Mouse (Mus musculus): ENCODE data around the gene A430078G23Rik. TPM values are rescaled to one million over a fixed set of nuclear protein-coding genes. Genes with fewer than 3 reads are reported as not detected.

A430078G23Rik gene
- polyA plus RNA-seq, 1 experiment from 2014 or later = 0.14 TPM

DNA sequence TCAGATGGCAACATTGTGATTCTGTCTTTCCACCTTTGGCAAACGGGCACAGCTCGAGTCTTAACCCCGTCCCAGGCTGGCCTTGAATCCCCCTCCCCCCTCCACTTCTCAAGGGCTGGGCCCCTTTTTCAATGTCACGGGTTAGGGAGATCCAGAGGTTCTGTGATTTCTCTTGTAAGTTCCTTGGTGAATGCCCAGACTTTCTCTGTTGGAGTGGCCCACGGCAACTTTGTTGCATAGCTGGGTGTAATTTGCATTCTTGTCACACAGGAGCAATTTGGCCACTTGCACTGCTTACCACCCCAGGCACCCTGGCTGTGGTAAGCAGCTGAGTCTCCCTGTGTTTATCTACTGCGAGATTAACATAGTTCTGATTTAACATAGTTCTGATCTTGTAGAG is 41.4 kb downstream of the A430078G23Rik start:
- DNase-seq (ENCODE audit: low spot score) = no peak
- no peak overlapping the region for H3K27ac ChIP-seq (replicated peaks)
- H3K27me3 ChIP-seq (replicated peaks; ENCODE audit: low read depth, poor library complexity, severe bottlenecking) = no peaks in the 10 kb centered on the region
- H3K4me1 ChIP-seq = peaks cover 29% of the 10 kb centered on the region
- peak overlapping the region; percentile 89 for H3K4me3 ChIP-seq
- H3K36me3 ChIP-seq (replicated peaks) = peaks cover 20% of the 10 kb centered on the region; the same call in 1 of the 2 replicates
- no peaks in the 10 kb centered on the region for H3K9me3 ChIP-seq
- 12% methylated on average over 6 of the region's 6 CpGs for WGBS

DNA sequence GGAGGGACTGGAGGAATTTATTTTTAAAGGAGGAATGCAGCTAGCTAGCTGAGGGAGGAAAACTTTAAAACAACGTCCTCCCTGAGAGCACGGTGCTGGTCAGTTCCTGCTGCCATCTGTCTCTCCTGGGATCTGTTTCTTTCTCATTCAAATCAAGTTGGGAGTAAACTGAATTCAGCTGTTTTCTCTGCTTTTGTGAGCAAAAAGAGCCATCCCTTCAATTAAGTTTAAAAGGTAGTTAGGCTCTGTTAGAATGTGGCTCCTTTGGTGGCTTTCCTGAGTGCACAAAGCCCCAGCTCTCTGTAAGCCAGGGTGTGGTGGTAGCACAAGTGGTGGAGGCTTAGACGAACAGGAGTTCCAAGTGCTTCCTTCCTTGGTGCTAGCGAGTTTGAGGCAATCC is 42.0 kb downstream of the A430078G23Rik start:
- Histone ChIP-seq H3K4me3 (peak overlapping the region; percentile 14; the same call in 1 of the 2 replicates), H3K9me3 (no peaks in the 10 kb centered on the region), H3K27me3 (replicated peaks; ENCODE audit: low read depth, poor library complexity, severe bottlenecking) (no peaks in the 10 kb centered on the region), H3K4me1 (peaks cover 29% of the 10 kb centered on the region), H3K27ac (replicated peaks) (no peak overlapping the region), H3K36me3 (replicated peaks) (peaks cover 23% of the 10 kb centered on the region)
- DNase-seq (ENCODE audit: low spot score) = no peak
- 17% methylated on average over 4 of the region's 4 CpGs for WGBS

DNA sequence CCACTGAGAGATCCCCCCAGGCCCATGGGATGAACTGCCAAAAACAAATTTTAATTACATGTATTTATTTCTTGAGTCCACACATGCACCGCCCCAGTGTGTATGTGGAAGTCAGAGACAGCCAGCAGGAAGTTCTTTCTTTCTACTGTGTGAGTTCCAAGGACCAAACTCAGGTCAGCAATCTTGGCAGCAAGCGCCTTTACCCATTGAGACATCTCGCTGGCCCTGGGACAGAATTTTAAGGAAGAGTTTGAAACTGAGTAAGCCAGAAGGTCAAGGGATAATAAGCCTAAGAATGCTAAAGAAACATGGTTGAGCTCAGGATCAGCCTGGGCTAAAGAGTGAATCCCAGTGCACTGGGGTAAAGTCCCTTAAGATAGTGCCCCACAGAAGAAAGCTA is 44.4 kb downstream of the A430078G23Rik start:
- H3K4me1 ChIP-seq = peaks cover 25% of the 10 kb centered on the region
- no peaks in the 10 kb centered on the region for H3K27me3 ChIP-seq (replicated peaks; ENCODE audit: low read depth, poor library complexity, severe bottlenecking)
- H3K4me3 ChIP-seq = no peak overlapping the region
- H3K36me3 ChIP-seq (replicated peaks) = peaks cover 43% of the 10 kb centered on the region
- no peaks in the 10 kb centered on the region for H3K9me3 ChIP-seq
- no peak overlapping the region for H3K27ac ChIP-seq (replicated peaks)
- WGBS = 91% methylated on average over 3 of the region's 3 CpGs
- DNase-seq (ENCODE audit: low spot score) = no peak

DNA sequence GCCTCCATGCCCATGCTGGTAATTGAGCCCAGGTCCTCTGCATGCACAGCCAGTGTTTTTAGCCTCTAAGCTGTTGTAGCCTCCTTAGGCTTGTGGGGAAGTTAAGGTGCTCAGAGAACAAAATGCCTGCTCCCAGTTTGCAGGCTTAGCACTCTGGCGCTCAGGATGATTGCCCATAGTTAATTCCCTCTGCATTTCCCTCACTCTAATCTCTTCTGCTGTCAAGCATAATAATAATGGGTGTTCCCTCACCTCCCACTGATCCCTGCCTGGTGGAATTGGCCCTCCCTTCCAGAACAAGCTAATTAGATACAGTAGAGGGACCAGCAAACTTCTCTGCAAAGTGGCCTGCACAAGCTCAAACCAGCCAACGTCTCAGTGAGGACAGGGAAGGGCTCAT is 47.3 kb downstream of the A430078G23Rik start:
- no peaks in the 10 kb centered on the region for H3K9me3 ChIP-seq
- H3K27ac ChIP-seq (replicated peaks) = no peak overlapping the region
- H3K36me3 ChIP-seq (replicated peaks) = peaks cover 49% of the 10 kb centered on the region
- H3K4me1 ChIP-seq = peaks cover under 1% of the 10 kb centered on the region; the same call in 1 of the 2 replicates
- no peaks in the 10 kb centered on the region for H3K27me3 ChIP-seq (replicated peaks; ENCODE audit: low read depth, poor library complexity, severe bottlenecking)
- no peak overlapping the region for H3K4me3 ChIP-seq
- 46% methylated on average over 2 of the region's 2 CpGs for WGBS
- no peak for DNase-seq (ENCODE audit: low spot score)

DNA sequence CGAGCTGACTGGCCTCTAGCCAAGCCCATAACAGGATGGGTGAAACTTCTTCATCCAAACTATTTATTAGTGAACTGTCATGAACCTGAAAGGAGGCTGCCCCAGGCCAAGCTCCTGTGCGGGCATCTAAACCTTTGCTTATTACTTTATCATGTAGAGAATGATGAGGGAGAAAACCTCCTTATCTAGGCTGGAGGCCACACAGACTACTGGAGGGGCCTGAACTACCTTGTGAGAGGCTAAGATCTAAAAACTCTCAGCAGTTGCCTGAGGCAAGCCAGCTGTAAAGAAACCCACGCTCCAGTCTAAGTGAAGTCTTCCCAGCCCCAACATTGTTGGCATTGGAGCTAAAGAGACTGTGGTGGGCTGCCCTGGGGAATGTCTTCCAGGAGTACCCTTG is 54.2 kb downstream of the A430078G23Rik start:
- H3K36me3 ChIP-seq (replicated peaks) = peaks cover 13% of the 10 kb centered on the region
- H3K27ac ChIP-seq (replicated peaks) = no peak overlapping the region
- H3K27me3 ChIP-seq (replicated peaks; ENCODE audit: low read depth, poor library complexity, severe bottlenecking) = no peaks in the 10 kb centered on the region
- peaks cover 4% of the 10 kb centered on the region; the same call in 1 of the 2 replicates for H3K4me1 ChIP-seq
- H3K4me3 ChIP-seq = no peak overlapping the region
- WGBS = 86% methylated on average over 3 of the region's 3 CpGs
- no peak for DNase-seq (ENCODE audit: low spot score)
- no peaks in the 10 kb centered on the region for H3K9me3 ChIP-seq

DNA sequence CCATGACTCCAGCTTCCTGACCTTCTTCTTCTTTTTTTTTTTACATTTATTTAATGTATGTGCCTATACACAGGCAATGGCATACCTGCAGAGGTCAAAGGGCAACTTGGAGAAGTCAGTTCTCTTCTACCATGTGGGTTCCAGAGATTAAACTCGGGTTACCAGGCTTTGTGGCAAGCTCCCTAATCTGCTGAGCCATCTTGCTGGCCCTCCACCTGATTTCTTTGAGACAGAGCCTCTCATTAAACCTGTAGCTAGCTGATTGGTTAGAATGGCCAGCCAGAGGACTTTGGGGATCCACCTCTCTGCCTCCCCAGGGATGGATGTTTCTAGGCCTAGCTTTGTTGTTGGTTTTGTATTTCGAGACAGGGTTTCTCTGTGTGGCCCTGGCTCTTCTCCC is 57.9 kb downstream of the A430078G23Rik start:
- Histone ChIP-seq H3K27ac (replicated peaks) (no peak overlapping the region), H3K36me3 (replicated peaks) (peaks cover 5% of the 10 kb centered on the region), H3K27me3 (replicated peaks; ENCODE audit: low read depth, poor library complexity, severe bottlenecking) (no peaks in the 10 kb centered on the region), H3K4me3 (no peak overlapping the region), H3K4me1 (peaks cover 17% of the 10 kb centered on the region), H3K9me3 (no peaks in the 10 kb centered on the region)
- WGBS = 77% methylated on average over 2 of the region's 2 CpGs
- DNase-seq (ENCODE audit: low spot score) = no peak

DNA sequence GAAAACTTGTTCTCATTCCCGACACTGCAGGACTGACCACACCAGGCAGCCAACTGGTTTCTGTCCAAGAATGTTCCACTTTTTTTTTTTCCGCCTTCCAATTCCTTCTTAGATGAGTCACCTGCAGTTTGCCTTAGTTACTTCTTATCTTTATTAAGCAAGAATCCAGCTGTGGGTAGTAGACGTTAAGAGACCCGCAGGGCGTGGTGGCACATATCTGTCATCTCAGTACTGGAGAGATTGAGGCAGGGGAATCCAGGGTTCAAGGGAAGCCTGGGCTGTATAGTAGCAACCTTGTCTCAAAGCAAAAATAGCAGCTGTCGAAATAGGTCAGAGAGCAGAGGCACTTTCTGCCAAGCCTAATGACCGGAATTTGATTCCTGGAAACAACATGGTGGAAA is 58.7 kb downstream of the A430078G23Rik start:
- no peak for DNase-seq (ENCODE audit: low spot score)
- H3K27ac ChIP-seq (replicated peaks) = no peak overlapping the region
- H3K4me3 ChIP-seq = no peak overlapping the region
- no peaks in the 10 kb centered on the region for H3K27me3 ChIP-seq (replicated peaks; ENCODE audit: low read depth, poor library complexity, severe bottlenecking)
- peaks cover 25% of the 10 kb centered on the region for H3K4me1 ChIP-seq
- no peaks in the 10 kb centered on the region; the same call in 1 of the 2 replicates for H3K36me3 ChIP-seq (replicated peaks)
- 90% methylated on average over 7 of the region's 7 CpGs for WGBS
- H3K9me3 ChIP-seq = no peaks in the 10 kb centered on the region

DNA sequence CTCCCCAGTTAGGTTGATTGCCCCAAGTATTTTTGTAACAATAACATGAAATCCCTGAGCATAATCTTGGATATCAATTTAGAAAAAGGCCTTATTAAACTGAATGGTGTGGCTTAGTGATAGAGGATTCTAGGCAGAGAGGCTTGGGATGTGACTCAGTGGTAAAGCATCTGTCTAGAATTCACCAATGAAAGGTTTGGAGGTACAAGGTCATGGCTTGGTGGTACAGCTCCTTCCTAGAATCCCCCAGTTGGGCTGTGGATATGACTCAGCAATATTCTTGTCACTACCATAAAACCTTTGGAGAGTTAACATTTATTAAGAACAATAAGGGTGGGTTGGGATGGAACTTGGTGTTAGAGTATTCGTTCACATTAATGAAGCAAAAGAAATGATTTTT is 59.6 kb downstream of the A430078G23Rik start:
- no peaks in the 10 kb centered on the region; the same call in 1 of the 2 replicates for H3K36me3 ChIP-seq (replicated peaks)
- WGBS = 91% methylated on average over 1 of the region's 1 CpGs
- no peaks in the 10 kb centered on the region for H3K9me3 ChIP-seq
- no peak overlapping the region for H3K27ac ChIP-seq (replicated peaks)
- no peak for DNase-seq (ENCODE audit: low spot score)
- peaks cover 34% of the 10 kb centered on the region for H3K4me1 ChIP-seq
- H3K27me3 ChIP-seq (replicated peaks; ENCODE audit: low read depth, poor library complexity, severe bottlenecking) = no peaks in the 10 kb centered on the region
- no peak overlapping the region for H3K4me3 ChIP-seq

DNA sequence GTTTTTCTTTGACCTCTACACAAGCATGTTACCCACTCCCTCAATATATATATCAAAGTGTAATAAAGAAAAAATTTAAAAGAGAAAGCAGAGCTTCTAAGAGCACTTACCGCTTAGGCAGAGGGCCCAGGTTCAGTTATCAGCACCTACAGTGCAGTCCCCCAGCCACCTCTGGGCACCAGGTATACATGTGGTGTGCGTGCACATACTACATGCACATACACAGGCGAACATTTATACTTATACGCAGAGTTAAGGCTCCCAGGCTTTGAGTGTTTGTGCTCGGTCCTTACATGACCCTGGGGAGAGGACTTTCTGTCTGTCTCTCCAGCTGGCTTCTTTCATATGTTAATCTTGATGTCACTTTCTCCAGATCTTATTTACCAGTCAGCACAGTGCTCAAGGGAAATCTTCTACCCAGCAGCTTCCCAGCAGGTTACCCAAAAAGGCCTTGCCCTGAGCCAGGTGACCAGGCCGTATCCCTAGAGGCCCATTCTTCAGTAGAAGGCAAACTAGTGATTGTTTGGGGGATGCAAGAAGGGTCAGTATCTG is 61.5 kb downstream of the A430078G23Rik start:
- WGBS = 58% methylated on average over 6 of the region's 6 CpGs
- Histone ChIP-seq H3K4me1 (peaks cover 39% of the 10 kb centered on the region), H3K27ac (replicated peaks) (no peak overlapping the region), H3K27me3 (replicated peaks; ENCODE audit: low read depth, poor library complexity, severe bottlenecking) (no peaks in the 10 kb centered on the region), H3K36me3 (replicated peaks) (no peaks in the 10 kb centered on the region; the same call in 1 of the 2 replicates), H3K9me3 (no peaks in the 10 kb centered on the region), H3K4me3 (no peak overlapping the region)
- DNase-seq (ENCODE audit: low spot score) = no peak

DNA sequence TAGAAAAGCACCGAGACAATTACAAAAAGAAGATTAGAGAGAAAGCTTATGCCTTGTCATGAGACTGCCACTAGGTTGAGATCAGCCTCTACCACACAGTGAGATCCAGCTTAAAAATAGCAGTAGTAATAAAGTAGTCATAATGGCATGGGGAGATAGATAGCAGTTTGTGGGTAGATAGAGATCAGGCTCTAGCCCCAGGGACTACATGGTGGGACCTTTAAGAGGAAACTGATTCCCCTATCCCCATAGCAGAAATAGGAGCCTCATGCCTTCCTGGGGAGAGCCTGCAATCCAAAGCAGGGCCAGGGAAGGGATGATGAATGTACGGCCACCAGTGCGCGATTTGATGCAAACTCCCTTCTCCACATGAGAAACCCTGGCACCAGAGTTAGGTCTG is 62.0 kb downstream of the A430078G23Rik start:
- Histone ChIP-seq H3K27me3 (replicated peaks; ENCODE audit: low read depth, poor library complexity, severe bottlenecking) (no peaks in the 10 kb centered on the region), H3K36me3 (replicated peaks) (peaks cover 3% of the 10 kb centered on the region; the same call in 1 of the 2 replicates), H3K4me1 (peaks cover 39% of the 10 kb centered on the region), H3K4me3 (no peak overlapping the region), H3K27ac (replicated peaks) (no peak overlapping the region), H3K9me3 (no peaks in the 10 kb centered on the region)
- 64% methylated on average over 4 of the region's 4 CpGs for WGBS
- DNase-seq (ENCODE audit: low spot score) = no peak

DNA sequence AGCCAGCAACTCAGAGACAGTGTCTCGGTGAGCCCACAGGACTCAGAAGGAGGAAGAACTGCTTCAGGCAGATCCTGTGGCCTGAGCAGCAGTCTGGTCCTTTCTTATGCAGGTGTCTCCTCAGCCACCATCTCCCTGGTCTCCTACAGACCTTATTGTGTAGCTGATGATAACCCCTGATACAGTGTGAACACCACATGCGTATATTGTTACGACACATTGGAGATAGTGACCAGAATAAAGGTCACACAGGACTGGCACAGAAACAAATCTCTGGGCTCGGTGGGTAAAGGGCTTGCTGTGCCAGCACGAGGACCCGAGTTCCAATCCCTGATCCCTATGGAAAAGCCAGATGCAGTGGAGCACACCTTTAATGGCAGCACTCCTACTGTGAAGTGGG is 62.4 kb downstream of the A430078G23Rik start:
- Histone ChIP-seq H3K4me3 (no peak overlapping the region), H3K36me3 (replicated peaks) (peaks cover 7% of the 10 kb centered on the region; the same call in 1 of the 2 replicates), H3K27ac (replicated peaks) (no peak overlapping the region), H3K4me1 (peaks cover 39% of the 10 kb centered on the region), H3K9me3 (no peaks in the 10 kb centered on the region), H3K27me3 (replicated peaks; ENCODE audit: low read depth, poor library complexity, severe bottlenecking) (no peaks in the 10 kb centered on the region)
- WGBS = 87% methylated on average over 6 of the region's 6 CpGs
- DNase-seq (ENCODE audit: low spot score) = no peak

DNA sequence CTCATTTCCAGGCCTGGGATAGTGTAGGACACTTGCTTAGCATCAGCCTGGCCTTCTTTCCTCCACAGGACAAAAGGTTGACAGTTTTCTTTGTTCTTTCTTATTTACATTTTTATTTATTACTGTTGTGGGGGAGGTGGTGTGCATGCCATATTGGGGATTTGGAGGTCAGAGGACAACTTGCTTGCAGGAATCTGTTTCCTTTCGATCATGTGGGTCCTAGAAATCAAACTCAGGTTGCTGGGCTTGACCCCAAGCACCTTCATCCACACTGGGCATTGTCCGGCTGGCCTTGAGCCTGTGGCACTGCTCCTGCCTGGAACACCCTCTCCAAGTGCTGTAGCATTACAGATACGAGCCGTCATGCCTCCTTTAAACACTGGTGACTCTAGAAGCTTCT is 63.6 kb downstream of the A430078G23Rik start:
- Histone ChIP-seq H3K36me3 (replicated peaks) (peaks cover 7% of the 10 kb centered on the region; the same call in 1 of the 2 replicates), H3K27ac (replicated peaks) (peak overlapping the region; percentile 63; the same call in 1 of the 2 replicates), H3K4me1 (peaks cover 39% of the 10 kb centered on the region), H3K9me3 (no peaks in the 10 kb centered on the region), H3K27me3 (replicated peaks; ENCODE audit: low read depth, poor library complexity, severe bottlenecking) (no peaks in the 10 kb centered on the region), H3K4me3 (no peak overlapping the region)
- no peak for DNase-seq (ENCODE audit: low spot score)
- WGBS = 23% methylated on average over 4 of the region's 4 CpGs

DNA sequence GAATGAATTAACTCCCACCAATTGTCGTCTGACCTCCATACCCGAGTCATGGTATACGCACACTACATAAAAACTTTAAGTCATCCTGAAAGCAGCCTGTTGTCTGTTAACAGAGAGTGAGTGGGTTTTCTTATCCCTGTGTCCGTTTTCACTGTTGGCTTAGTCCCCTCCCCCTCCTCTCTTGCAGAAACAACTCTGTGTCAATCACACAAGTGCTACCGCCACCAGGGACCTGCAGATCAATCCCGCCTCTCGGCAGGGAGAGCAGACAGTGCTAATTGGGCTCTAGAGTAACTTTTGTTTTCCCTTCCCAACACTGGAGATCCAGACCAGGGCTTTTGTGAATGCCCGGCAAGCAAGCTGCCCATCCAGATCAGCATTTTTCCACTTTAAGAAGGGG is 64.2 kb downstream of the A430078G23Rik start:
- H3K27ac ChIP-seq (replicated peaks) = peak overlapping the region; percentile 63

More for the DNA sequence above, 64.2 kb downstream of the A430078G23Rik start:
- H3K36me3 ChIP-seq (replicated peaks) = peaks cover 7% of the 10 kb centered on the region; the same call in 1 of the 2 replicates
- no peaks in the 10 kb centered on the region for H3K9me3 ChIP-seq
- WGBS = 3% methylated on average over 8 of the region's 8 CpGs
- H3K27me3 ChIP-seq (replicated peaks; ENCODE audit: low read depth, poor library complexity, severe bottlenecking) = no peaks in the 10 kb centered on the region
- peak; percentile 60 for DNase-seq (ENCODE audit: low spot score)
- H3K4me1 ChIP-seq = peaks cover 39% of the 10 kb centered on the region
- 0 out of 2 replicates have a peak overlapping the region, but pooled peaks have one; percentile 1 for H3K4me3 ChIP-seq

Data from embryonic facial prominence, embryonic 10.5 days (tissue).